Mouse (Mus musculus): ENCODE measurements around the gene Alyref2. TPM values are rescaled to one million over a fixed set of nuclear protein-coding genes. Genes with fewer than 3 reads are reported as not detected.
"Not testable (repeated sequence)": the region's sequence is repeated elsewhere in the genome, so short reads cannot be mapped to it uniquely, and the experiment has no call there.

Gene Alyref2
- polyA plus RNA-seq, 1 experiment from 2014 or later, result 17.5 TPM

- WGBS, result 93% methylated on average over 3 of the region's 3 CpGs
- no peak for ATAC-seq (ENCODE audit: low FRiP score)
- no peak for DNase-seq (ENCODE audit: low spot score)
- H3K4me2 ChIP-seq (replicated peaks; ENCODE audit: low read depth, low read length), result no peak overlapping the region
- H3K4me1 ChIP-seq (replicated peaks; ENCODE audit: control insufficient read depth, insufficient read depth, low read length), result no peaks in the 10 kb centered on the region
- H3K4me3 ChIP-seq (ENCODE audit: low read depth, low read length), result no peak overlapping the region
- H3K27me3 ChIP-seq (ENCODE audit: control insufficient read depth, insufficient read depth, low read length), result no peaks in the 10 kb centered on the region
- no peaks in the 10 kb centered on the region for H3K9me3 ChIP-seq (ENCODE audit: control insufficient read depth, low read length)
- H3K27ac ChIP-seq (ENCODE audit: low read depth, low read length), result no peak overlapping the region
- H3K9ac ChIP-seq (ENCODE audit: low read depth, low read length), result no peak overlapping the region
- H3K36me3 ChIP-seq (ENCODE audit: control insufficient read depth, insufficient read depth, low read length), result no peaks in the 10 kb centered on the region
These were observed 33.6 kb upstream of the Alyref2 start for GRCm38 (mm10) chr1:171469678-171470077.

DNA sequence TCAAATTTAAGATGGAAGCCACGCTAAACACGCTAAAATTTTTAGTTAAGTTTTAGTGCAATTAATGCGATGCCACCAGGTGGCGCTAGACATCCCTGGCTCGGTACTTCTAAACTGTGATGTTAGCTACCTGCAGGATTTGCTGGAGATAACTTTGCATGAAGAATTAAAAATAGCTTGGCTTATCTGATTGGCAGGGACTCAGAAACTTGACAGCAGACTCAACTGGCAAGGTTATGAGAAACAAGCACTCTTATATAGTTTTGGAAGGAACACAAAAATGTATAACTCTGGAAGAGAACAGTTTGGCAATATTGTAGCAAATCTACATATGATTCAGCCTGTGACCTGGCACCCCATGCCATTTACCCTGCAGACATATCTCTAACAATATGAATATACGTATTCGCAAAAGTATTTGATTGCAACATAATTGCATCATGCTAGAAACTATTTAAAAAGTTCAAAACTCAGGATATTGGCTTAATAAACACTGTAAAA lies 32.9 kb upstream of the Alyref2 start:
- Histone ChIP-seq H3K9ac (ENCODE audit: low read depth, low read length) (no peak overlapping the region), H3K27me3 (ENCODE audit: control insufficient read depth, insufficient read depth, low read length) (no peaks in the 10 kb centered on the region), H3K27ac (ENCODE audit: low read depth, low read length) (no peak overlapping the region), H3K4me3 (ENCODE audit: low read depth, low read length) (no peak overlapping the region), H3K36me3 (ENCODE audit: control insufficient read depth, insufficient read depth, low read length) (no peaks in the 10 kb centered on the region), H3K4me2 (replicated peaks; ENCODE audit: low read depth, low read length) (no peak overlapping the region), H3K4me1 (replicated peaks; ENCODE audit: control insufficient read depth, insufficient read depth, low read length) (no peaks in the 10 kb centered on the region), H3K9me3 (ENCODE audit: control insufficient read depth, low read length) (no peaks in the 10 kb centered on the region)
- DNase-seq (ENCODE audit: low spot score) (peak; percentile 76), ATAC-seq (ENCODE audit: low FRiP score) (no peak)
- WGBS, result 35% methylated on average over 7 of the region's 7 CpGs

DNA sequence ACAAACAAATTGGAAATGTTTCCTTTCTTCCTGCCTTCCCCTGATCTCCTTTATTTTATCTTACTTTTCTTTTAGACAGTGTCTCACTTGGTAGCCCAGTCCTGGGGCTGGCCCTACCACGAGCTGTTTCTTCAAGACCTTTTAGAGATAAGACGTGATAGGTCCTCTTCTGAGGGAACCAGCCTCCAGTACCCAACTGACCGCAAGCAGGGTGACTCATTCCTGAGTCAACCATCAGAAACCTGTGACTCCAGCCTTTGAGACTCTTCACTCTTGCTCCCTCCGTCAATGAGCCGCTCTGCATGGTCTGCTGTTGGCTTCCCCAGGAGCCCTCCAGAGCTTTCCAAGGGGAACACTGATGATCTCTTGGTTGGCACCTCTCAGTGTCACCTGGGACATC lies 32.4 kb upstream of the Alyref2 start:
- Histone ChIP-seq H3K27ac (ENCODE audit: low read depth, low read length) (no peak overlapping the region), H3K36me3 (ENCODE audit: control insufficient read depth, insufficient read depth, low read length) (no peaks in the 10 kb centered on the region), H3K9me3 (ENCODE audit: control insufficient read depth, low read length) (no peaks in the 10 kb centered on the region), H3K4me1 (replicated peaks; ENCODE audit: control insufficient read depth, insufficient read depth, low read length) (no peaks in the 10 kb centered on the region), H3K27me3 (ENCODE audit: control insufficient read depth, insufficient read depth, low read length) (no peaks in the 10 kb centered on the region), H3K4me3 (ENCODE audit: low read depth, low read length) (no peak overlapping the region), H3K9ac (ENCODE audit: low read depth, low read length) (no peak overlapping the region), H3K4me2 (replicated peaks; ENCODE audit: low read depth, low read length) (no peak overlapping the region)
- ATAC-seq (ENCODE audit: low FRiP score), result no peak
- 96% methylated on average over 5 of the region's 5 CpGs for WGBS
- DNase-seq (ENCODE audit: low spot score), result no peak

- Histone ChIP-seq H3K36me3 (ENCODE audit: control insufficient read depth, insufficient read depth, low read length) (no peaks in the 10 kb centered on the region), H3K4me2 (replicated peaks; ENCODE audit: low read depth, low read length) (no peak overlapping the region), H3K4me1 (replicated peaks; ENCODE audit: control insufficient read depth, insufficient read depth, low read length) (no peaks in the 10 kb centered on the region), H3K27ac (ENCODE audit: low read depth, low read length) (no peak overlapping the region), H3K9me3 (ENCODE audit: control insufficient read depth, low read length) (no peaks in the 10 kb centered on the region), H3K4me3 (ENCODE audit: low read depth, low read length) (no peak overlapping the region), H3K27me3 (ENCODE audit: control insufficient read depth, insufficient read depth, low read length) (no peaks in the 10 kb centered on the region), H3K9ac (ENCODE audit: low read depth, low read length) (no peak overlapping the region)
- 55% methylated on average over 1 of the region's 1 CpGs for WGBS
- ATAC-seq (ENCODE audit: low FRiP score) (no peak), DNase-seq (ENCODE audit: low spot score) (no peak)
These were observed 31.8 kb upstream of the Alyref2 start for GRCm38 (mm10) chr1:171471452-171471851.

- H3K4me1 ChIP-seq (replicated peaks; ENCODE audit: control insufficient read depth, insufficient read depth, low read length); H3K9ac ChIP-seq (ENCODE audit: low read depth, low read length); H3K4me2 ChIP-seq (replicated peaks; ENCODE audit: low read depth, low read length); H3K4me3 ChIP-seq (ENCODE audit: low read depth, low read length); H3K36me3 ChIP-seq (ENCODE audit: control insufficient read depth, insufficient read depth, low read length); H3K27me3 ChIP-seq (ENCODE audit: control insufficient read depth, insufficient read depth, low read length); H3K27ac ChIP-seq (ENCODE audit: low read depth, low read length); H3K9me3 ChIP-seq (ENCODE audit: control insufficient read depth, low read length); DNase-seq (ENCODE audit: low spot score); ATAC-seq (ENCODE audit: low FRiP score): not testable (repeated sequence)
- 92% methylated on average over 8 of the region's 8 CpGs for WGBS
These were observed 31.3 kb upstream of the Alyref2 start for GRCm38 (mm10) chr1:171471941-171472340.

DNA sequence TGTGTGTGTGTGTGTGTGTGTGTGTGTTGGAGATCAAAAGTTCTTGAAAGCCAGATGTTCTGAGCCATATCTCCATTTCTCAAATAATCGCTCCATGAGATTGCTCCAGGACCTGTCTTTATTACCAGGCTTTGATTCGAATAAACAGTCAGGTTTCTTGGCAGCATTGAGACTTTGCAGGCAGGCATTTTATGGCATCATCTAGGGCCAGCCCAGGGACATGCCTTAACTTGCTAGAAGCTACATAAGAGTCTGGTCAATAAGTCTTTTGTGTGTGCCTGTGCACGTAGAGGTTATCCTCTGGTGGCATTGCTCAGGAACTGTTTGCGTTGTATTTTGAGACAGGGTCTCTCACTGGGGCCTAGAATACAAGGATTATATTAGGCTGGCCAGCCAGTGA lies 29.8 kb upstream of the Alyref2 start:
- DNase-seq (ENCODE audit: low spot score), result no peak
- H3K4me1 ChIP-seq (replicated peaks; ENCODE audit: control insufficient read depth, insufficient read depth, low read length), result no peaks in the 10 kb centered on the region
- H3K4me2 ChIP-seq (replicated peaks; ENCODE audit: low read depth, low read length), result no peak overlapping the region
- H3K36me3 ChIP-seq (ENCODE audit: control insufficient read depth, insufficient read depth, low read length), result no peaks in the 10 kb centered on the region
- H3K4me3 ChIP-seq (ENCODE audit: low read depth, low read length), result no peak overlapping the region
- H3K9me3 ChIP-seq (ENCODE audit: control insufficient read depth, low read length), result no peaks in the 10 kb centered on the region
- no peak overlapping the region for H3K9ac ChIP-seq (ENCODE audit: low read depth, low read length)
- WGBS, result 81% methylated on average over 4 of the region's 4 CpGs
- no peaks in the 10 kb centered on the region for H3K27me3 ChIP-seq (ENCODE audit: control insufficient read depth, insufficient read depth, low read length)
- no peak overlapping the region for H3K27ac ChIP-seq (ENCODE audit: low read depth, low read length)
- ATAC-seq (ENCODE audit: low FRiP score), result no peak

GRCm38 (mm10) chr1:171473920-171474640 lies 29.2 kb upstream of the Alyref2 start:
- DNase-seq (ENCODE audit: low spot score) (no peak), ATAC-seq (ENCODE audit: low FRiP score) (no peak)
- Histone ChIP-seq H3K27ac (ENCODE audit: low read depth, low read length) (no peak overlapping the region), H3K9me3 (ENCODE audit: control insufficient read depth, low read length) (no peaks in the 10 kb centered on the region), H3K4me3 (ENCODE audit: low read depth, low read length) (no peak overlapping the region), H3K4me2 (replicated peaks; ENCODE audit: low read depth, low read length) (no peak overlapping the region), H3K9ac (ENCODE audit: low read depth, low read length) (no peak overlapping the region), H3K36me3 (ENCODE audit: control insufficient read depth, insufficient read depth, low read length) (no peaks in the 10 kb centered on the region), H3K27me3 (ENCODE audit: control insufficient read depth, insufficient read depth, low read length) (no peaks in the 10 kb centered on the region), H3K4me1 (replicated peaks; ENCODE audit: control insufficient read depth, insufficient read depth, low read length) (no peaks in the 10 kb centered on the region)
- WGBS, result 71% methylated on average over 9 of the region's 9 CpGs

GRCm38 (mm10) chr1:171477123-171477522 lies 26.2 kb upstream of the Alyref2 start:
- no peak overlapping the region for H3K4me2 ChIP-seq (replicated peaks; ENCODE audit: low read depth, low read length)
- WGBS, result 81% methylated on average over 8 of the region's 8 CpGs
- no peak overlapping the region for H3K4me3 ChIP-seq (ENCODE audit: low read depth, low read length)
- no peaks in the 10 kb centered on the region for H3K4me1 ChIP-seq (replicated peaks; ENCODE audit: control insufficient read depth, insufficient read depth, low read length)
- H3K9ac ChIP-seq (ENCODE audit: low read depth, low read length), result no peak overlapping the region
- no peaks in the 10 kb centered on the region for H3K27me3 ChIP-seq (ENCODE audit: control insufficient read depth, insufficient read depth, low read length)
- H3K27ac ChIP-seq (ENCODE audit: low read depth, low read length), result no peak overlapping the region
- H3K9me3 ChIP-seq (ENCODE audit: control insufficient read depth, low read length), result no peaks in the 10 kb centered on the region; the same call in 1 of the 2 replicates
- H3K36me3 ChIP-seq (ENCODE audit: control insufficient read depth, insufficient read depth, low read length), result no peaks in the 10 kb centered on the region
- ATAC-seq (ENCODE audit: low FRiP score) (no peak), DNase-seq (ENCODE audit: low spot score) (no peak)
